Mouse (Mus musculus) kidney, adult 18-20 months (tissue): ENCODE results near the gene Tmeff1.

Experiments
- DNase-seq: peaks from one replicate; pipeline ENCODE4 v3.0.0; 2021

Tmeff1 gene

DNA sequence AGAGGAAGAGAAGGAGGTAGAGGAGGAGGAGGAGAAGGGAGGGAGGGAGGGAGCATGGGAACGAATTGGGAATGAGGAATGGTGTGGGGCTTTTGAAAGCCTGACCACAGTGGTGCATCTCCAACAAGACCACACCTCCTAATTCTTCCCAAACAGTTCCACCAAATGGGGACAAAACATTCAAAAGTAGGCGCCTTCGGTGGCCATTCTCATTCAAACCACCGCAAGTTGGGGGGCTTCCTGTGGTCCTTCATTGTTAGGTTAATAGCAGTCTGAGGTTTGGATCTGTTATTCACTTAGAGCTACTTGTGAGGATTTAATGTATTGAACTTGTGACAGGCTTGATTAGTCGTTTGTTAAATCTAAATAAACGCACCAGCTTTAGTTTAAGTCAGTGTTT, 40.0 kb downstream of the Tmeff1 start:
- DNase-seq, result no peak

DNA sequence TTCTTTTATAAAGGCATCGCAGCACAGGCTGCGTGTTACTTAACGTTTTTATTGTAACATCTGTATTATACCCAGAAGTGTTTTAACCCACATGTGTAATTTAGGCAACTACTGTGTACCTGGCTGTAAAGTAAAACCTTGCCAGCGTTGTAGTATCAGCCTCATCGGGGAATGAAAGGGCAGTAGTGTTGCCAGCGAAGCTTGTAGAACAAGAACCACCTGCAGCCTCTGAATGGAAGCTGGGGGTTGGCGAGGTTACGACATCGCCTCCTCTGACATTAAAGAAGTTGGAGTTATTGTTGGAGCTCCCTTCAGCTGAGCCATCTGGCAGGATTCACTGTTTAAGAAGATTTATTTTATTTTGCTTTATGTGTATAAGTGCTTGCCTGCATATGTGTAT, 40.9 kb downstream of the Tmeff1 start:
- DNase-seq, result no peak

DNA sequence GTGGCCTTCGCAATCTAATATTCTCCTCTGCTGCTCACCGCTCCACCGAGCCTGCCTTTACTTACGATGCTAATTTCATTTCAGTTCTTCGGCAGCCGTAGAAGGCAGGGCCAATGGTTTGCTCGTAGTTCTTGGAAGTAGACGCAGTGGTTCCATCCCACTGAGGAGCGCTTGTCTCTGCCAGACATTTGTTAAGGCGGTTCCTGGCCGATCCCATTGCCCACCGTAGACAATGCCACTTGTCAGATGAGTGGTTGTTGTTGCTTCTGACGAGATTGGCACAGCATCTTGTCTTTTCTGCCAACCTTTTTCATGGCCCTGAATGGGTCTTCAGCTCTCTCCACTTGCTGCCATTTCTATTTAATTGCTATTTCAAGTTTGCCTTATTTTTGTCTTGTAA, 44.5 kb downstream of the Tmeff1 start:
- no peak for DNase-seq

DNA sequence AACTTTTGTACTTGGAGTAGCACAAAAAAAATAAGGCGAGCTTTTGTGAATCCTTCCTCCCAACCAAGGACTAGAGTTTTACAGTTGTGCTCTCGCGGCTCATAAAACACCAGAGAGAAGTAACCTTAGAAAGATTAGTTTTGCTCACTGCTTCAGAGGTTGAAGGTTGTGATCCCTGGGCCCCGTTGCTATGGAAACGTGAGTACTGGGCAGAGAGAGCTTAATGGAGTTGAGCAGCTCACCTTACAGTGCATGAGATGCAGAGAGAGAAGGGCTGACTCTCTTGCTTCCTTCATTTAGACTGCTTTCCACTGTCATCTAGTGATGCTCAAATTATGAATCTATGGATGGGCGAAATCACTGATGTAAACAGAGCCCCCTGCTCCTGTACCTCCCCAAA, 48.6 kb downstream of the Tmeff1 start:
- no peak for DNase-seq

DNA sequence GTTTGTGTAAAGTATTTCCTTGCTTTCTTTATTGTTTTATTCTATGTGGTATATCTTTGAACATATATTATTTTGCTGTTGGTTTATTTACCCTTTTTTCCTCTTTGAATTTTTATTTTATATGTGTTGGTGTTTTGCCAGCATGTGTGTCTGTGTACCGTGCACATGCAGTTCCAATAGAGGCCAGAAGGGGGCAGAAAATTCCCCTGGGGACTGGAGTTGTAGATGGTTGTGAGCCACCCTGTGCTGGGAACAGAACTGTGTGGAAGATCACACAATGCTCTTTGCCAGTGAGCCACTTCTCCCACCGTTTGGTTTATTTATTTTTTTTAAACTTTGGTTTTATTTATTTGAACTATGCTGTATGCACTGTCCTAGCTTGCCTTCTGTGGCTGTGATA, 49.1 kb downstream of the Tmeff1 start:
- peak; percentile 14 for DNase-seq

DNA sequence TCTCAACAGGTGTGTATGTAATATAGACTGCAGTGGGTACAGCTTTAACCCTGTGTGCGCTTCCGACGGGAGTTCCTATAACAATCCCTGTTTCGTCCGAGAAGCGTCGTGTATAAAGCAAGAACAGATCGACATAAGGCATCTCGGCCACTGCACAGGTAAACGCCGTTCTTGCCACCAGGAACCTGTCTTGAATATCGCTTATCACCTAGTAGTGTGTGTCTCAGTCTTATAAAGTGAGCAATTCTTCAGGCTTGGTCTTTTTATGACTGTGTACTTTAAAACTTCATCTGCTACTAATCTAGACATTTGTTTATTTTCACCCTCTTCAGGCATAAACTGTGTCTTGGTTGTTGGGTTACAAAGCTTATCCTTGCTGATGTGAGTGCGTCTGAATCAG, 51.9 kb downstream of the Tmeff1 start:
- no peak for DNase-seq

DNA sequence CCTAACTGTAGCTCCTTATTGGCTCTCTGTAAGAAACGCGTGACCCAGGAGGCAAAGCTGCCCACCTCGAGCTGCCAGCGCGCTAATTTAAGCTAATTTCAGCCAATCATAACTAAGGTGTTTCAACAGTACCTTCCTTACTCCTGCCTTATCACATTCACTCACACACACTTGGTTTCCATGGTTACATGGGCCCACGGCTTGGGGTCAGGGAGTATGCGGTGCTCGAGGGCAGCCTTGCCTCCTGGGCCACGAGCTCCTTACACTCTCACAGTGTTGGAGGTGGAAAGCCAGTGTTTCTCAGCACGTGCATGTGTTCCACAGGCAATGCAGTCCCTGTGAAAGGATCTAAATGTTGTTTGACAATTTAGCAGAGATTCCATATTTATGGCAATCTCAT, 53.2 kb downstream of the Tmeff1 start:
- DNase-seq, result no peak

DNA sequence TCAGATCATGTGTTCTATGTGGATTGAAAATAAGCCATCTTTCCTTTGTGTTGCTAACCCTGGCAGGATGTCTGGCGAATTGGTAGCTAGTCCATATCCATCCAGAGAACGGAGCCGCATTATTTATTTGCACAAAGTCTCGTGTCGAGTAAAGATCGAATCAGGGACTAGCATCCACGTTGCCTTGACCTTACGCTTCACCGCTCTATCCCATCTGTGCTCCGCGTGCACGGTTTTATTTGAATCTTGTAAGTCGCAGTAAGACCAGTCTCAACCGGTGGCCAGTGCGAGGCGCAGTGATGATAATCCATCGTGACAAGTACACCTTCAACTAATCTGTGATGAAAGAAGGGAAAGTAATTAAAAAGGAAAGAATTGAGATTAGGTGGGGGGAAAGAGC, 54.5 kb downstream of the Tmeff1 start:
- DNase-seq, result no peak

DNA sequence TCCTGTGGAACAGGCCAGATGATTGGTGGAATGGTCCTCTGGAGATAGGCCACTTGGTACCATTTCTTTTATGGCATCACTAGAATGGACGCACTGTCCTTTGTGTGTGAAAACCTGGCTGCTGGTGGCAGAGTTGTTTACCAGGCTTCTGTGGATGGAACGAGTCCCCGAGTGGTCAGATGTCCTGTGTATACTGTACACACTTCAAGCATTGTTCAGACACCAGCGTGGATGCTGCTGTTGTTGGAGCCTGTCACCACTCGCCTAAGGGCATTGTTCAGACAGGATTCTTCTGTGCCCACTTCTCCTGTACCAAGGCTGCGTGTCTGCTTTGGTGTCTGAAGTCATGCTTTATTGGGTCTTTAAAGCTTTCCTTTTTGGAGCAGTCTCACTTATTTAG, 58.8 kb downstream of the Tmeff1 start:
- no peak for DNase-seq

DNA sequence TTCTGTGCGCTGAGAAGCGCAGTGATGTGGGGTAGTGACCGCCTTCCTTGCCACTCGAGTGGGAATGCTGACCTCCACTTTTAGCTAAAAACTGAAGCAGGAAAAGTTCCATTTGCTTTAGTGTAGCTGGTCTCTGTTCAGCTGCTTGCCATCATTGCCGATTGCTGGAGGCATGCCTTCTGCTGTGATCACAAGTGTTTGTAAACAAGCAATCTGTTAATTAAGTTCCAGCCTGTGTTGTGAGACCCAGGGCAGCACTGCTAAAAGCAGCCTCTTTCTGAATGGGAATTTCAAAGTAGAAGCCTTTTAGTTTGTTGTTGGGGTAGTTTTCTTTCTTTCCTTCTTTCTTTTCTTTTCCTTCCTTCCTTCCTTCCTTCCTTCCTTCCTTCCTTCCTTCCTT, 61.2 kb downstream of the Tmeff1 start:
- no peak for DNase-seq

DNA sequence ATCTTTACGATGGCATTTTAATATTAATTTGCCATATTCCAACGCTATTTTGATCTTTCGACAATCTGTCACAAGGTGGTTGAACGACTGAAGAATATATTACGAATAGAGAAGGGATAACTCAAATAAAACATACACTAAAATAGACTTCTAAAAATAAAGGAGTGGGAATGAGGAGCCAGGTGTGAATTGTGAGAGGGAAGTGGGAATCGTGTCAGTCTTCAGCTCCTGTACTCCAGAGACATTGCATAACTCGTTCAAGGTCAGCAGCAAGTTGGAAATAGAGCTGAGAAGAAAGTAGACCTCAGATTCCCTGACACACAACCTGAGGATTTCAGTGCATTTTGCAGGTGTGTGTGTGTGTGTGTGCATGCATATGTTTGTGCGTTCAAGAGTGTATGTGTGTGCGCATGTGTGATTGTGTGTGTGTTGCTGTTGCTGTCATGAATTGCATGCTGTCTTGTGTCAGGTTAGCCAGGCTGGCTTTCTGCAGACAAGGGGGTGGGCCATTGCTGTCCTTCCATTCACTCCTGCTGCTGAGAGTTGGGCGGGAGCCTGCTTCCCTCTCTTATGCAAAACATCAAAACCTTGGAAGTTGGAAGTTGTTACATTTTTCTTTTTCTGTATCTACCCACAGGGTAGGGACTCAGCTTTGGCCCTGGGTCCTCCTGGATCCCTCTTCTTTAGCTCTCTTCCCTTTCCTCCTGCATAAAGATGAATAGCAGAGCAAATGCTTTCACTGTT, 65.8 kb downstream of the Tmeff1 start:
- DNase-seq, result no peak

DNA sequence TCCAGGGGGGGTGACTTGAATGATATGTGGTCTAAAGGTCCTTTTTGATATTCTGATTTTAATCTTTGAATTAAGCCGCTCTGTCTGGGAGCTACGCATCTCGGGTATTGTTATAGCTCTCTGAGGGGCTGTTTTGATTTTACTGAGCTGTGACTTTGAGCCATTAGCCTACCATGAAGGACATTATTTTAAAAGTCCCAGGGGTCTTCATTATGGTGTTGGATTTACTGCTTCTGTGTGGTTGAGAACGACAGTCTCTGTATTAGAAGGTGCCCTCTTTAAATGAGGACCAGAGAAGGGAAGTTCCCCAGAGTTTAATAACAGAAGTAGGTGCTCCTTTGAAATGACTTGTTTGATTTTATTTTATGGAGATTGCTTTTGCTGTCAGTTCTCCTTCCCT, 69.1 kb downstream of the Tmeff1 start:
- no peak for DNase-seq

DNA sequence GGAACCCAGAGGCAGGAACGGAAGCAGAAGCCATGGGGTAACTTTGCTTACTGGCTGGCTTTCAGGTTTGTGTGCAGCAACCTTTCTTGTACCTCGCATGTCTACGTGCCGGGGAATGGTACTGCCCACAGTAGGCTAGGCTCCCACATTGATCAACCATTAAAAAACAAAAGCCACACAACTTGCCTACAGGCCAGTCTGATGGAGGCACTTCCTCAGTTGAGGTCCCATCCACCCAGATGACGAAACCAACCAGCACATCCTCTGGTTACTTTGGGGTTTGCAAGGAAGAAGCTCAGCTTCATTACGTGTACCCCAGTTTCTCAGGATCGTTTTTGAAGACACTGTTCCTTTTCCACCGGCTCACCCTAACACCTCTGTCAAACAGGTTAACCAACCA, 71.6 kb downstream of the Tmeff1 start:
- DNase-seq, result no peak

DNA sequence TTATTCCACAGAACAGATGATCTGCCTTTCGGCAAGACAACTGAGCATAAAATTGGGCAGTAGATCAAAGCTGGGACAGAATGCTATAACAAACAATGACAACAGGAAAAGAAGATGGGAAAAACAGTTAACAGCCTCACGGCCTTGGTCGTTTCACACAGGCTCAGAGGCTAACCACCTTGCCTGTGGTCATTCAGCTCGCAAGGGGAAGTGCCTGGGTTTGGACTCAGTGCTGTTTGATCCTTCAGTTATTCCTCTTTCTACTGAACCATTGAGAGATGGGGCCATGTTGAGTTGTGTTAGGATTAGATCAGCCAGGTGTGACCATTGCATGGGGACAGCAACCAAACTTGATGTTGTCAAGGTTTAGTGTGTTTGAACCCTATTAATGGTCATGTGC, 75.2 kb downstream of the Tmeff1 start:
- DNase-seq, result no peak

DNA sequence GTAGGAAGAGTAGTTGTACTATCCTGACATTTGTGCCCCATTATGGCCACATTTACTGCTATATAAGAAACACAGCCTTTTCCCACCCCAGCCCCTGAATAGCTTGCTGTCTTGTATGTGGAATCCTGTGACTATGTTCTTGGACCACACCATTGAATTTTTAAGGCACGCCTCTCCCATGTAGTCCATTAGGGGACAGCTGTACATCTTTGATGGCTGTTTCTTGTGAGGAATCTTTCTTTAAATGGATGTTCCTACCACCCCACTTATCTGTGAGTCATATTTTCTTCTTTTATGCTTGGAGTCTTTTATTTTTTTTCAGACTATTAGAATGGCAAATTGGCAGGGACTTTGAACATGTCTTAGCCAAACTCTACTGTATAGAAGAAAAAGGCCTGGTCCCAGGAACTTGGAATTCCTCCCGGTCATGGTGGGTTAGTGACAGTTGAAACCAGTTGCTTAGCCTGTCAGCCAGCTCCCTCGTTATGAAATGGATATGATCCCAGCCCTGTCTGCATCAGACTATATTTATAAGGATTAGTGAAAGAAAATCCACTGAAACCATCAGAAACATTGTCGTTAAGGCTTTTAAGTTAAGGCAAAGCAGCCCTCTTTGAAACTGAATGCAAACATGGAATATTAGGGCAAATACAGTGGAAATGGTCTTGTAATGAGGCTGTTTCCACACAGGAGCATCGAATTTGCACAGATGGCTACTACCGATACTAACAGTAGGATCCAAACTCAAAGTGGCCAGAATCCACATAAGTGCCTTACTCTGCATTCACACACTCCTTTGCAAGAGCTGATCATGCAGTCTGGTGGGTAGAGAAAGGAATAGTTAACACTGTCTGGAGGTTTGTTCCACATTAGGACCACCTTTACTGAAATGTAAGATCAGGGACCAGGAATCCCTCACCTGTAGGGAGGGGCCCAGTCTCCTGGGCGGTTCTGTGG, 75.9 kb downstream of the Tmeff1 start:
- DNase-seq, result no peak

DNA sequence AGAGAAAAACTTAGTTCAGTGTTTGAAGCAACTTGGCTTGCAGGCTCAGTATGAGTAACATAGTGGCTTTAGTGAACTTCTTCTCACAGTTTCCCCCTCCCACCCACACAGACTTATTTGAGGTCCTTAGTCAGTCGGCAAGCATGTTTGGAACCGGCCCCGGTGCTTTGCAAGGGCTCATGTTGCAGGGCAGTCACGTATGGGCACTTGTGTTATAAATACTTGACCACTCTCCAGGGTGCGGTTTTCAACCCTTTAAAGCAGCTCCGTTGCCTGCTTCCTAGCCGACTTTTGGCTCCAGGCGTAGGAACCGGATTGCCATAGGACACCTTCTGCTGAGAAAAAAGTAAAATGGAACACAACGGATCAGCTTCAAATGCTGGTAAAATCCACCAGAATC, 78.3 kb downstream of the Tmeff1 start, which contains the start of gene Cavin4:
TSS of gene Cavin4 (plus strand) at position 244 of the 400 bp plus-strand sequence.
- DNase-seq, result no peak

DNA sequence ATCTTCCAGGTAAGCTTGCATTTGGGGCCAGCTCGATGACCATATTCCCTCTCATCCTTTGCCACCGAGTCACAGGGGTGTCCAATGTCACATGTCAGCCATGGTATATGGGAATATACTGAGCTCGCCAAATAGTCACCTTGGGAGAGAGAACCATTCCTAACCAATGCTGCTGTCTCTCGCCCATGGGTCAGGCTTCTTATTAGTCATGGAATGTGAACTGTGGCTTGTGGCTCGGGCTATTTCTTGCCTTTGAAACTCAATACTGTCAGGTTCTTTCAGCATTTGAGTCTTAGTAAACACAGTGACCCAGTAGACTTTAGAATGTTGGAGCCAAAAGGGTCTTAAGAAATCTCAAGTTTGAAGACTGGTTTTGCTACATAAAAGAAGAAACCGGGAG, 79.0 kb downstream of the Tmeff1 start:
- no peak for DNase-seq

DNA sequence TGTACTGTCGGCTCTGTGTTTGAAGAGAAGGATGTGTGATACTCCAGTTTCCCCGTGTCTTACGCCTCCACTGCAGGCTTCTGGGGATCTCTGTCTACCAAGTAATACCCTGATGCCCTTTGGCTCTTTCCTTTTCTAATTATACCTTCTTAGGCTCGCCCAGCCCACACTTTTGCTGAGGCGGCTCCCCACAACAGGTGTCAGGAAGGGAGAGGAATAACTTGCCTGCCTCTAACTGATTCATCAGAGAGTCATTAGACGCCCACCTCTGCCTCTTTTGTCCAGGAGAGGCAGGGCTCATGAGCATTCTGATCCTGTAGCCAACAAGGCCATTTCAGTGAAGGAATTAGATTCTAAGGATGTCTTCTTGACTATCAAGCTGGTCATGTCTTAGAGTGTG, 82.3 kb downstream of the Tmeff1 start:
- DNase-seq, result no peak

DNA sequence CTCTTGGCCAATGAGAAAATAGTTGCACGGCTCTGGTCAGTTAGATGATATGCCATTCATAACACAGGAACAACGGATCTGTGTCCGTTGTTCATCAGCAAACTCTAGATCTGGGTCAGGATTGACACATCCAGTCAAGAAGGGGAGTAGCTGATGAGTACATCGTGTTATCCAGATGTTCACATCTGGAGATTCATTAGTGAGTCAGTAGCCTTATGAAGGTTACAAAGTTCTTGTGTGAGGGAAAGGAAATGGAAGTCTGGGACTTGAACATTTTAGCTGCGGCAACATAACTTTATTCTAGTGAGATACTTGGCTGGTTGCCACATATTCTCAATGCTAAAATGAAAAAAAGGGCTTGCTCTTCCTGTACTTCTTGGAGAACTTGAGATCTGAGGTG, 87.9 kb downstream of the Tmeff1 start:
- no peak for DNase-seq

DNA sequence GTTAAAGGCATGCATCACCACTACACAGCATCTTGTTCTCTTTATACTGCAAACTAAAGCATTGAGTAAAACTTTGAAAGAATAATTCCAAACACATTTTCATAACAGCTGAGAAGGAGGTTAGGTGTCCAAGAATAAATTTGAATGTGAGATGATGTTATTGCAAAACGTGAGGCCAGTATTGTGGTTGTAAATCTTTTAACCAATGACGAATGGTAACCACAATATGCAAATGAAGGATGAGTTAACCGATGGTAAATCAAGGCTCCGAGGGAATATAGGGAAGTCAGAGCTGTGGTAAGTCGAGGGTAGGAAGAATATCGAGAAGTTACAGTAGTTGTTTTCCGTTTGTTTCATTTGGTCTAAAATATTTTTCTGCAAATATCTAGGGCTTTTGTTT, 89.4 kb downstream of the Tmeff1 start:
- no peak for DNase-seq

DNA sequence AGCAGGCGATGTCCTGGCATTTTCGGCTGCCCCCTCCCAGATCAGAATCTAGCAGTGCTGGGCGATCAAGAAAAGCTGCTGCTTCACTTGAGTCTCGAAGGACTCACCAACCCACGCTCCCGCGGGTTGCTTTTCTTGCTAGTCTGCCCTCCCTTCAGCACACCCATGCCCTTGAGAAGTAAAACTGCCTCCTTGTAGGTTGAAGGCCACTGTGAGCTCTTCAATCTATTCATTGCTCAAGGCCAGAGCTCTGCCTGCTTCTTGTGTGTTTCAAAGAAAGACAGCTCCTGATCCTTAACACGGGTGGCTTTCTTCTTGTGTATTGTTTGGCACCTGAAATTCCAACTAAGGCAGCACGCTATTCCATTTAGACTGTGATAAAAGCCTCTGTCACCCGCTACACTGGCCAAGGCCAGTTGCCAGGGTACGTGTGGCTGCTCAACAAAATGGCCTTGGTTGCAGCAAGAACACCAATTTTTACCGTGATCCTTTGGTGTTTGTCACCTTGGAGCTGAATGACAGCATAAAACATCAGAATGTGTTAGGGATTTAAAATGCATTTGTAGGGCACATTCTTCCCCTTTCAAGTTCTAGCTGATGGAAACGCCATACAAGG, 91.7 kb downstream of the Tmeff1 start:
- no peak for DNase-seq

DNA sequence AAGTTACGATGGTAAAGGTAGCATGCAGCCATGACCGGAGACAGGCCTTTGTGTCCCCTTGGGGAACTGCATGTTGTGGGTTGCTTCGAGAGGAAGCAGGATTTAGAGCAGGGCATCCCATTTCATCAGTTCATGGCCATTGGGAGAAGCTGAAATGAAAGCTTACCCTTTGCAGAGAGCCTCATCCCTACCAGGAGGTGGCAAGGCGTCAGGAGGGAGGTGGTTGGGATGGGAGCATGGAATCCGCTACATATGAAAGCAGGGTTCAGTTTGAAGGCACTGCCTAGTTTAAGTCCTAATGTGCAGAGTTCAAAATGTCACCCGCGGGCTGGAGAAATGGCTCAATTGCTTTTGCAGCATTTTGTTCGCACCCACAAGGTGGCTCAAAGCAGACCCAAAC, 92.3 kb downstream of the Tmeff1 start:
- DNase-seq, result no peak

DNA sequence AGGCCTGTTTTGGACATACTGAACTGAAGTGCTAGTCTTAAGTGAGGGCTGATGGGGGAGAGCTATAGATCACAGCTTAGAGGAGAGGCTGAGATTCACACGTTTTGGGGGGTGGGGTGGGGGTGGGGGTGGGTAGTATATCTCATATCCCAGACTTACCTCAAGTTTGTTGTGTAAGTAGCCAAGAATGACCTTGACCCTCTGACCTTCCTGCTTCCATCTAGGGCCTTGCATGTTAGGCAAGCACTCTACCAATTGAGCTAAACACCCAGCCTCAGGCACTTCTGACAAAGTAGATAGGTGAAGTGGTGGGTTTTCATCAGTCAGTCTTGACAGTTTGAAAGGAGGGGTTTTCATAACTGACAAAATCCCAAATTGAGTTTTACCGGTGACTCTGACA, 92.8 kb downstream of the Tmeff1 start:
- no peak for DNase-seq

DNA sequence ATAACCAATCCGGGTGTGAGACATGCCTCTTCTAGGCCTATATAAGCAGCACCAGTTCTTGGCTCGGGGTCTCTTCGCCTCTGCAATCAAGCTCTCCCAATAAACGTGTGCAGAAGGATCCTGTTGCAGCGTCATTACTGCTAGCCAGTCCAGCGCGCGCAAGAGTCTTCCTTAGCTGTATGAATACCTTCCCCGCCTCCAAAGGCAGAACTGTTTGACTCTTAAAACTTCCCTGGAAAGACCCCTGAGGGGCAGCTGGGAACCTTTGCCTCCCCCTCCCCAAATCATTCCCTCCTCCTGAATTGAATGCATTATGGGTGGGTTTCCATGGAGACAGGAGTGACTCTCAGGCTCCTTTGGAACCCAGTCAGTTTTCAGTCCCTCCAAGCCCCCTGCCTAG, 93.8 kb downstream of the Tmeff1 start:
- no peak for DNase-seq
